Mouse (Mus musculus): ENCODE data around the gene B3gnt3.
A peak's percentile ranks its signal among the peaks of the same experiment; 100 is the strongest.

The B3gnt3 gene

GRCm38 (mm10) chr8:71676803-71677202, 24.8 kb downstream of the B3gnt3 start:
- no peak for DNase-seq

- peak; percentile 62 to 76 for DNase-seq
Measured at GRCm38 (mm10) chr8:71676020-71676741, 25.4 kb downstream of the B3gnt3 start, which contains the start of gene Jak3. Gene Jak3 (plus strand): TSS chr8:71676296.

GRCm38 (mm10) chr8:71675456-71676019, 26.1 kb downstream of the B3gnt3 start:
- no peak for DNase-seq

GRCm38 (mm10) chr8:71674071-71674470, 27.5 kb downstream of the B3gnt3 start:
- no peak for DNase-seq

GRCm38 (mm10) chr8:71672168-71672735, 29.3 kb downstream of the B3gnt3 start:
- no peak for DNase-seq

- DNase-seq: peak; percentile 85 to 96
Measured at GRCm38 (mm10) chr8:71671549-71671965, 30.0 kb downstream of the B3gnt3 start, which contains the start of gene Unc13a. Gene Unc13a (minus strand): TSS chr8:71671757.

- peak; percentile 55 to 65 for DNase-seq
Measured at GRCm38 (mm10) chr8:71670621-71671548, 30.7 kb downstream of the B3gnt3 start.

- no peak for DNase-seq
Measured at GRCm38 (mm10) chr8:71670198-71670597, 31.4 kb downstream of the B3gnt3 start.

- peak; percentile 39 to 57 for DNase-seq
Measured at GRCm38 (mm10) chr8:71668220-71668975, 33.2 kb downstream of the B3gnt3 start.

GRCm38 (mm10) chr8:71667256-71667655, 34.3 kb downstream of the B3gnt3 start:
- no peak for DNase-seq

- DNase-seq: no peak
Measured at GRCm38 (mm10) chr8:71666855-71667254, 34.7 kb downstream of the B3gnt3 start.

- peak; percentile 53 to 75 for DNase-seq
Measured at GRCm38 (mm10) chr8:71665331-71666130, 36.1 kb downstream of the B3gnt3 start.

- DNase-seq: peak; percentile 81 to 95
Measured at GRCm38 (mm10) chr8:71660325-71661120, 41.1 kb downstream of the B3gnt3 start.

- DNase-seq: no peak
Measured at GRCm38 (mm10) chr8:71659751-71660150, 41.8 kb downstream of the B3gnt3 start.

GRCm38 (mm10) chr8:71658515-71659049, 43.0 kb downstream of the B3gnt3 start:
- peak; percentile 30 to 60 for DNase-seq

GRCm38 (mm10) chr8:71657816-71658215, 43.8 kb downstream of the B3gnt3 start:
- DNase-seq: no peak

- peak in 1 of 2 experiments; percentile 66 for DNase-seq
Measured at GRCm38 (mm10) chr8:71654600-71654999, 47.0 kb downstream of the B3gnt3 start.

GRCm38 (mm10) chr8:71645510-71645909, 56.1 kb downstream of the B3gnt3 start:
- DNase-seq: no peak

Measured in kidney, postnatal 36 days (tissue).